In genomic region chr7:16949908-16950841, GRCm38 (mm10) we compare ENCODE assay signal across 7 mouse cellular contexts. TPM values are rescaled to one million over a fixed set of nuclear protein-coding genes. Genes with fewer than 3 reads are reported as not detected.
DNase-seq lines count a peak whose midpoint lies in the region; ATAC-seq lines count a peak whose summit lies in the region.

No protein-coding gene starts in this region.

- H3K27me3 ChIP-seq in hindbrain, embryonic 15.5 days, result no peaks in the 10 kb centered on the region
- H3K27me3 ChIP-seq in megakaryocyte, embryonic 14.5 days (replicated peaks), result peaks cover 58% of the 10 kb centered on the region

- no peaks in the 10 kb centered on the region for H3K9me3 ChIP-seq in hindbrain, embryonic 15.5 days
- 0 out of 2 replicates have a peak, but pooled peaks cover 2% of the 10 kb centered on the region for H3K9me3 ChIP-seq in megakaryocyte, embryonic 14.5 days

- H3K4me2 ChIP-seq in hindbrain, embryonic 15.5 days, result peak overlapping the region; percentile 90

- peaks cover 68% of the 10 kb centered on the region for H3K4me1 ChIP-seq in hindbrain, embryonic 15.5 days (replicated peaks)
- peaks cover 70% of the 10 kb centered on the region for H3K4me1 ChIP-seq in megakaryocyte, embryonic 14.5 days

- peak overlapping the region; percentile 95 for H3K27ac ChIP-seq in hindbrain, embryonic 15.5 days (replicated peaks)

- DNase-seq in ZHBTc4 (ENCODE audit: low read depth, low spot score), result peak; percentile 78
- peak; percentile 93 to 94 for DNase-seq in cerebellum, postnatal 10 days
- DNase-seq in frontal cortex, postnatal 14 days (ENCODE audit: low spot score in 2 of 2), result peak; percentile 78 to 81
- DNase-seq in left cerebral cortex, adult 8-10 months (ENCODE audit: low spot score in 2 of 2), result peak; percentile 68 to 83
- DNase-seq in right cerebral cortex, postnatal 36 days (ENCODE audit: low spot score in 2 of 2), result peak; percentile 77 to 80

- 9% methylated on average over 29 of the region's 29 CpGs for WGBS in hindbrain, embryonic 15.5 days

- peak; percentile 59 for ATAC-seq in hindbrain, embryonic 15.5 days (ENCODE audit: low FRiP score, low read depth)

- H3K36me3 ChIP-seq in hindbrain, embryonic 15.5 days, result no peaks in the 10 kb centered on the region
- H3K36me3 ChIP-seq in megakaryocyte, embryonic 14.5 days (replicated peaks; ENCODE audit: low read length), result no peaks in the 10 kb centered on the region

- peak overlapping the region; percentile 76 for H3K4me3 ChIP-seq in hindbrain, embryonic 15.5 days
- H3K4me3 ChIP-seq in megakaryocyte, embryonic 14.5 days (replicated peaks), result peak overlapping the region; percentile 88

- H3K9ac ChIP-seq in hindbrain, embryonic 15.5 days, result peak overlapping the region; percentile 31; the same call in 1 of the 2 replicates

RNA-seq across cellular contexts. Expression of gene Pnmal2, which starts 5.7 kb away (rescaled TPM):
- polyA plus RNA-seq in hindbrain, embryonic 15.5 days (2015; fragmentation: Nextera tagmentation; extraction: Ambion mirVana), result 142 and 150 TPM in 2 replicates
- 100 to 1,000 TPM; 270 to 304 (median 294) TPM for total RNA-seq in left cerebral cortex, adult 8-10 months (2022)
- polyA plus RNA-seq in megakaryocyte, embryonic 14.5 days (2012; ENCODE audit: insufficient read depth, low replicate concordance), result not detected in 2 replicates

RNA-seq across cellular contexts. Expression of gene Pnmal1, which starts 9.3 kb away (rescaled TPM):
- polyA plus RNA-seq in hindbrain, embryonic 15.5 days (2015; fragmentation: Nextera tagmentation; extraction: Ambion mirVana), result 52.6 and 57.5 TPM in 2 replicates
- total RNA-seq in left cerebral cortex, adult 8-10 months (2022), result 100 to 1,000 TPM; 101 to 107 (median 104) TPM
- not detected in 2 replicates for polyA plus RNA-seq in megakaryocyte, embryonic 14.5 days (2012; ENCODE audit: insufficient read depth, low replicate concordance)

RNA-seq across cellular contexts. Expression of gene Calm3, which starts 26.3 kb away (rescaled TPM):
- polyA plus RNA-seq in hindbrain, embryonic 15.5 days (2015; fragmentation: Nextera tagmentation; extraction: Ambion mirVana), result 382 and 391 TPM in 2 replicates
- total RNA-seq in left cerebral cortex, adult 8-10 months (2022), result 1,000 to 10,000 TPM; 1,595 to 1,874 (median 1,737) TPM
- 823 and 866 TPM in 2 replicates for polyA plus RNA-seq in megakaryocyte, embryonic 14.5 days (2012; ENCODE audit: insufficient read depth, low replicate concordance)

RNA-seq across cellular contexts. Expression of gene Gm42372, which starts 32.7 kb away (rescaled TPM):
- polyA plus RNA-seq in hindbrain, embryonic 15.5 days (2015; fragmentation: Nextera tagmentation; extraction: Ambion mirVana), result 5.9 and 6.0 TPM in 2 replicates
- 10 to 100 TPM; 60.8 to 66.8 (median 62.2) TPM for total RNA-seq in left cerebral cortex, adult 8-10 months (2022)
- 0.06 and 1.4 TPM in 2 replicates for polyA plus RNA-seq in megakaryocyte, embryonic 14.5 days (2012; ENCODE audit: insufficient read depth, low replicate concordance)

RNA-seq across cellular contexts. Expression of gene Ccdc8, which starts 42.3 kb away (rescaled TPM):
- polyA plus RNA-seq in hindbrain, embryonic 15.5 days (2015; fragmentation: Nextera tagmentation; extraction: Ambion mirVana), result 7.4 and 7.7 TPM in 2 replicates
- total RNA-seq in left cerebral cortex, adult 8-10 months (2022), result 1 to 10 TPM; 1.9 to 2.3 (median 2.1) TPM
- 2.9 and 5.3 TPM in 2 replicates for polyA plus RNA-seq in megakaryocyte, embryonic 14.5 days (2012; ENCODE audit: insufficient read depth, low replicate concordance)

Comparison
In these comparisons a context has a peak if more than half of its experiments do, and no peak if none do; other contexts are left out.
1. Peak in every context shown above with its lines: DNase-seq, ATAC-seq, H3K4me3 ChIP-seq and H3K27ac ChIP-seq.
2. RNA of gene Pnmal2, which starts 5.7 kb away (polyA plus RNA-seq): 142 to 150 TPM in hindbrain, embryonic 15.5 days; not detected in megakaryocyte, embryonic 14.5 days; every median in the first group is over 100 times any median in the second.
3. RNA of gene Pnmal1, which starts 9.3 kb away (polyA plus RNA-seq): 52.6 to 57.5 TPM in hindbrain, embryonic 15.5 days; not detected in megakaryocyte, embryonic 14.5 days; every median in the first group is over 10 times any median in the second.